Mouse (Mus musculus) liver, embryonic 15.5 days (tissue): ENCODE results near the gene Emc8. TPM values are rescaled to one million over a fixed set of nuclear protein-coding genes. Genes with fewer than 3 reads are reported as not detected.

Experiments
- polyA plus RNA-seq: library from polyadenylated mRNA; unstranded; fragments of >200 nt; fragmentation: Nextera tagmentation; extraction: Ambion mirVana; gene quantifications from 2 replicates; pipeline ENCODE4 v1.2.1, GENCODE M21; 2015

Gene Emc8
- polyA plus RNA-seq, 1 experiment from 2014 or later: 100 TPM

Other genes with a start within 250 kb of the Emc8 start
- gene Gins2, start 79.3 kb downstream of the Emc8 start, polyA plus RNA-seq: 50.1 and 52.3 TPM in 2 replicates
- 0.92 and 1.2 TPM in 2 replicates for gene 1190005I06Rik, start 20.9 kb downstream of the Emc8 start, polyA plus RNA-seq
- gene Gm27021, start 494 bp downstream of the Emc8 start, polyA plus RNA-seq: 0.35 and 0.64 TPM in 2 replicates
- 638 and 673 TPM in 2 replicates for gene Cox4i1, start 351 bp downstream of the Emc8 start, polyA plus RNA-seq
- gene Irf8, start 67.8 kb upstream of the Emc8 start, polyA plus RNA-seq: 17.4 and 18.8 TPM in 2 replicates